Mouse (Mus musculus): Measurements from ENCODE around the gene Plcb4. TPM values are rescaled to one million over a fixed set of nuclear protein-coding genes. Genes with fewer than 3 reads are reported as not detected.
"Not testable (repeated sequence)": the region's sequence is repeated elsewhere in the genome, so short reads cannot be mapped to it uniquely, and the experiment has no call there.

Plcb4 gene
- polyA plus RNA-seq, 1 experiment from 2014 or later: 24.1 TPM

DNA sequence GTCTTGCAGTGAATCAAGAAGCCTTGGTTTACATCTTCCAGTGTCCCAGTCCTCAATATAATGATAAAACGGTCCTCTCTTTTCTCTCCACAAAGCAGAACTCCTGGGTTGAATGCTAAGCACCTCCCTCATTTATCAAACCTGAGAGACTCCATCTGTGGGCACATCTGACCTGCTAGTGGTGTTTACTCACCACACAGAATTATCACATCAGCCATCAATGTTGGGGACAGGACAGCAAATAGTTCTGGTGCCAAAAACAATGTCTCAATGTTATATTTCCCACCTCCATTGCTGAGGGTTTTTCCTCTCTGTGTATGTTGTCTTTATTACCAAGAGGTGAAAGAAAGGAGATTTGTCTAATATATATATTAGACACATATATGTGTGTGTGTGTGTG, 321.6 kb downstream of the Plcb4 start:
- Histone ChIP-seq H3K9ac (ENCODE audit: low read length) (no peak overlapping the region), H3K4me3 (ENCODE audit: low read depth, low read length) (no peak overlapping the region), H3K27me3 (ENCODE audit: control insufficient read depth, insufficient read depth, low read length) (no peaks in the 10 kb centered on the region), H3K9me3 (ENCODE audit: control insufficient read depth, low read length) (no peaks in the 10 kb centered on the region), H3K27ac (ENCODE audit: low read depth, low read length) (no peak overlapping the region), H3K36me3 (ENCODE audit: control insufficient read depth, insufficient read depth, low read length) (no peaks in the 10 kb centered on the region), H3K4me2 (ENCODE audit: low read depth, low read length, severe bottlenecking) (no peak overlapping the region), H3K4me1 (replicated peaks; ENCODE audit: control insufficient read depth, insufficient read depth, low read length) (no peaks in the 10 kb centered on the region)
- DNase-seq (ENCODE audit: low spot score) (no peak), ATAC-seq (replicated peaks; ENCODE audit: low FRiP score) (no peak)
- 79% methylated on average over 1 of the region's 1 CpGs for WGBS

DNA sequence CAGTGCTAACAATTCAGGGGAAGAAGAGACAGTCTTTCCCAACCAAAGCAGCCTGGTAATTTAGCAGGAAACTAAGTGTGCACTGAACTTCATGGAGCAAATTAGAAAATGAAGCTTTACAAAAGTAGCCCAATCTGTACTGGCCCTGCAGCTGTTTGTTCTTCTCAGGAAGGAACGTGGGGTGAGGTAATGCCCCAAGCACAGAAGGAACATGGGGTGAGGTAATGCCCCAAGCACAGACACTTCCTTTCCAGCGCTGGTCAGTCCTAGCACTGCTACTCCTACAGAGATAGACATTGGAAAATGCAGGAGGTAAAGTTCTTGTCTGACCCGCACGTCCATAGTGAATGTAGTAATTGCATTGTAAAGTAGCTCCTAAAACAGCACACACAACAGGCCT, 325.2 kb downstream of the Plcb4 start:
- H3K9me3 ChIP-seq (ENCODE audit: control insufficient read depth, low read length): no peaks in the 10 kb centered on the region
- H3K9ac ChIP-seq (ENCODE audit: low read length): no peak overlapping the region
- H3K4me1 ChIP-seq (replicated peaks; ENCODE audit: control insufficient read depth, insufficient read depth, low read length): no peaks in the 10 kb centered on the region
- 91% methylated on average over 4 of the region's 4 CpGs for WGBS
- no peak overlapping the region for H3K27ac ChIP-seq (ENCODE audit: low read depth, low read length)
- no peak overlapping the region for H3K4me2 ChIP-seq (ENCODE audit: low read depth, low read length, severe bottlenecking)
- no peak for DNase-seq (ENCODE audit: low spot score)
- ATAC-seq (replicated peaks; ENCODE audit: low FRiP score): no peak
- no peaks in the 10 kb centered on the region for H3K27me3 ChIP-seq (ENCODE audit: control insufficient read depth, insufficient read depth, low read length)
- H3K4me3 ChIP-seq (ENCODE audit: low read depth, low read length): no peak overlapping the region
- H3K36me3 ChIP-seq (ENCODE audit: control insufficient read depth, insufficient read depth, low read length): no peaks in the 10 kb centered on the region

DNA sequence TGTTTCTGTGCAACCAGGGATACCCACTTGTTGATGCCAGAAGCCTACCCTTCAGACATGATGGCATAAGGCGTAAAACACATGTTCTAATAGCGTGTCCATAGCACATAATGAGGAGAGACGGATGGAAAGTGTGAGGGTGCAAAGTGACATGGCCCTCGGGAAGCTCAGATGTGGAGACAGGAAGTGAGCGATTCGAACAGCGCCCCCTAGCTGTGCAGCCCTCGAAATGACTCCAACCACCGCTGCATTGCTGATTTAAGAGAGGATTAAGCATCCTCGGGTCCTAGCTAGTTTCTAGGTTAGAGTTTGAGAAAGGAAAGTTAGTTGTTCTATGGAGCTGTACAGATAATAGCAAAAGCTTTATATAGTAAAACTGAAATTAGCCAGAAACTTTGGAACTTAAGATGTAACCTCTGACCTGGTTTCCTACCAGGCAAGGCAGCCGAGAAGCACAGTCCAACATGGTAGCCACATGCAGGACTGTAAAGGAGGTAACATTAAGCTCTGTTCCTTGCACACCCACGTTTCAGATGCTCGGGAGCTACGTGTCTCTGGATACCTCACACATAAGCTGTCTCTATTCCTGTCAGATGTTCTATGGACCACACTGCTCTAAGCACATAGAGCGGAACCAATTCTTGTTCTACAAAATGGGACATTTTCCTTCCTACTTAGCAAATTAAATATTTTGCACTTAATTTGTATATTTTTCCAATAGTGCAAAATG, 326.9 kb downstream of the Plcb4 start:
- 88% methylated on average over 15 of the region's 15 CpGs for WGBS
- Histone ChIP-seq H3K4me1 (replicated peaks; ENCODE audit: control insufficient read depth, insufficient read depth, low read length) (no peaks in the 10 kb centered on the region), H3K27me3 (ENCODE audit: control insufficient read depth, insufficient read depth, low read length) (no peaks in the 10 kb centered on the region), H3K4me2 (ENCODE audit: low read depth, low read length, severe bottlenecking) (no peak overlapping the region), H3K36me3 (ENCODE audit: control insufficient read depth, insufficient read depth, low read length) (no peaks in the 10 kb centered on the region), H3K4me3 (ENCODE audit: low read depth, low read length) (no peak overlapping the region), H3K9me3 (ENCODE audit: control insufficient read depth, low read length) (no peaks in the 10 kb centered on the region), H3K27ac (ENCODE audit: low read depth, low read length) (no peak overlapping the region), H3K9ac (ENCODE audit: low read length) (no peak overlapping the region)
- ATAC-seq (replicated peaks; ENCODE audit: low FRiP score) (no peak), DNase-seq (ENCODE audit: low spot score) (peak; percentile 58)

DNA sequence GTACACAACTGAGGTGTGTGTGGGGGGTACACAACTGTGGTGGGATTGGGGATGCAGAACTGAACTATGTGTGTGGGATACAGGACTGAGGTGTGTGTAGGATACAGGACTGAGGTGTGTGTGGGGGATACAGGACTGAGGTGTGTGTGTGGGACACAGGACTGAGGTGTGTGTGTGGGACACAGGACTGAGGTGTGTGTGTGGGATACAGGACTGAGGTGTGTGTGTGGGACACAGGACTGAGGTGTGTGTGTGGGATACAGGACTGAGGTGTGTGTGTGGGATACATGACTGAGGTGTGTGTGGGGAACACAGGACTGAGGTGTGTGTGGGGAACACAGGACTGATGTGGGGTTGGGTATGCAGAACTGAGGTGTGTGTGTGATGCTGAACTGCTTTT, 329.7 kb downstream of the Plcb4 start:
- DNase-seq (ENCODE audit: low spot score); H3K4me3 ChIP-seq (ENCODE audit: low read depth, low read length); H3K9me3 ChIP-seq (ENCODE audit: control insufficient read depth, low read length); H3K27ac ChIP-seq (ENCODE audit: low read depth, low read length); ATAC-seq (replicated peaks; ENCODE audit: low FRiP score); H3K4me1 ChIP-seq (replicated peaks; ENCODE audit: control insufficient read depth, insufficient read depth, low read length); H3K27me3 ChIP-seq (ENCODE audit: control insufficient read depth, insufficient read depth, low read length); H3K36me3 ChIP-seq (ENCODE audit: control insufficient read depth, insufficient read depth, low read length); H3K9ac ChIP-seq (ENCODE audit: low read length); H3K4me2 ChIP-seq (ENCODE audit: low read depth, low read length, severe bottlenecking): not testable (repeated sequence)

DNA sequence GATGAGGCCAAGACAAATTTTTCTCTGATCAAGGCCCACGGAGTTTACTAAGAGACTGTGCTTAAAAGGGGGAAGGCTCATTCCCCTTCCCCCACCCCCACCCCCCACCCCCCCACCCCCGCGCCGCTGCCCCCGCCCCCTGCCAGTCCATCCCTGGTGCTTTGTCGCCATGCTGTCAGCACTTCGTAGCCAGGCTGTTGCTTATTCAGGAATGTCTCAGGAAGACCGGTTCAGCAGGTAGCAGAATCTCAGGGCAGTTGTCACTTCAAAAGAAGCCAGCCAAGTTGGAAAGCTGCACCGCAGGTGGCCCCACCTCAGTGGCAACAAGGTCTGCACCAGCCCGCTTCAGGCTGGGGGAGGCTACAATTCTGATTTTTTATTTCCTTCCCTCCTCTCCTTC, 331.9 kb downstream of the Plcb4 start:
- ATAC-seq (replicated peaks; ENCODE audit: low FRiP score); H3K27me3 ChIP-seq (ENCODE audit: control insufficient read depth, insufficient read depth, low read length); H3K9me3 ChIP-seq (ENCODE audit: control insufficient read depth, low read length); H3K4me1 ChIP-seq (replicated peaks; ENCODE audit: control insufficient read depth, insufficient read depth, low read length); DNase-seq (ENCODE audit: low spot score); H3K27ac ChIP-seq (ENCODE audit: low read depth, low read length); H3K9ac ChIP-seq (ENCODE audit: low read length); H3K4me2 ChIP-seq (ENCODE audit: low read depth, low read length, severe bottlenecking); H3K4me3 ChIP-seq (ENCODE audit: low read depth, low read length); H3K36me3 ChIP-seq (ENCODE audit: control insufficient read depth, insufficient read depth, low read length): not testable (repeated sequence)
- WGBS: 81% methylated on average over 10 of the region's 10 CpGs

DNA sequence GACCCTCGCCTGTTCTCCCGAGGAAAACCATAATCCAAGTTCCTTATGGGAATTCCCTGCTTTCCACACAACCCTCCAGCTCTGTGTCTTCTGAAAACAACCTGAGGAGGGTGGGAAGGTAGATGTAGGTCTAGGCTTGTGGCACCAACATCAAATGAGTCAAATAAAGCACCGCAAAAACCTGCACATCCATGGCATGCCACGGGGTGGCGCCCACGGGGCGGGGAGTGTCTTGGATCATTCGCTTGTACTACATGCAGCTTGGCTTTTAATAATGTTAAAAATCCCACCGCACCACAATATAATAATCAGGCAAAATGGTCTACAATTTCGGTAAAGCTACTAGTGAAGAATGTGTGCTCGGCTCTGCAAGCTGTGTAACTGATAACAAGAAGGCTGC, 334.5 kb downstream of the Plcb4 start:
- H3K4me1 ChIP-seq (replicated peaks; ENCODE audit: control insufficient read depth, insufficient read depth, low read length): no peaks in the 10 kb centered on the region
- H3K4me3 ChIP-seq (ENCODE audit: low read depth, low read length): no peak overlapping the region
- H3K9me3 ChIP-seq (ENCODE audit: control insufficient read depth, low read length): no peaks in the 10 kb centered on the region
- H3K27me3 ChIP-seq (ENCODE audit: control insufficient read depth, insufficient read depth, low read length): no peaks in the 10 kb centered on the region
- no peak overlapping the region for H3K27ac ChIP-seq (ENCODE audit: low read depth, low read length)
- H3K4me2 ChIP-seq (ENCODE audit: low read depth, low read length, severe bottlenecking): no peak overlapping the region
- ATAC-seq (replicated peaks; ENCODE audit: low FRiP score) (no peak), DNase-seq (ENCODE audit: low spot score) (no peak)
- H3K9ac ChIP-seq (ENCODE audit: low read length): no peak overlapping the region
- 81% methylated on average over 11 of the region's 11 CpGs for WGBS
- H3K36me3 ChIP-seq (ENCODE audit: control insufficient read depth, insufficient read depth, low read length): no peaks in the 10 kb centered on the region

DNA sequence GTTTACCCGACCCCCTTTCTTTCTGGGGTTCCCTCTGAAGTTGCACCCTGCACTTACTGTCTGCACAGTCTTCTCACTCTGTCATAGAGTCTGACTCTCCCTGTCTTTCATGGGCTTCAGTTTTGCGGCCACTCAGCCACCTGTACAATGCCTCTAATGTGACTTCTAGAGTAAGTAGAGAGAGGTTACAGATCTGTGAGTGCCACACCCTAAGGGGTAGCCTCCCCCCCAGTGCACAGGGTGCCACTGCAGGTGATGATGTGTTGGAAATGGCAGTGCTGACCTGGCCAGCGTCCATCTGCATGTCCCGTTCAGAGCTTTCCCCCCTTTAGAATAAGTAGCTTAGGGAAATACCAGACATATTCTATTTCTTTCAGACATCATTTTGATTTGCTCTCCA, 336.4 kb downstream of the Plcb4 start:
- ATAC-seq (replicated peaks; ENCODE audit: low FRiP score) (0 out of 2 replicates have a peak, but pooled peaks have one; percentile 26), DNase-seq (ENCODE audit: low spot score) (no peak)
- H3K27ac ChIP-seq (ENCODE audit: low read depth, low read length): no peak overlapping the region
- H3K9ac ChIP-seq (ENCODE audit: low read length): no peak overlapping the region
- no peak overlapping the region for H3K4me3 ChIP-seq (ENCODE audit: low read depth, low read length)
- H3K9me3 ChIP-seq (ENCODE audit: control insufficient read depth, low read length): no peaks in the 10 kb centered on the region
- WGBS: 85% methylated on average over 4 of the region's 4 CpGs
- no peaks in the 10 kb centered on the region for H3K36me3 ChIP-seq (ENCODE audit: control insufficient read depth, insufficient read depth, low read length)
- H3K4me1 ChIP-seq (replicated peaks; ENCODE audit: control insufficient read depth, insufficient read depth, low read length): no peaks in the 10 kb centered on the region
- H3K4me2 ChIP-seq (ENCODE audit: low read depth, low read length, severe bottlenecking): no peak overlapping the region
- no peaks in the 10 kb centered on the region for H3K27me3 ChIP-seq (ENCODE audit: control insufficient read depth, insufficient read depth, low read length)

DNA sequence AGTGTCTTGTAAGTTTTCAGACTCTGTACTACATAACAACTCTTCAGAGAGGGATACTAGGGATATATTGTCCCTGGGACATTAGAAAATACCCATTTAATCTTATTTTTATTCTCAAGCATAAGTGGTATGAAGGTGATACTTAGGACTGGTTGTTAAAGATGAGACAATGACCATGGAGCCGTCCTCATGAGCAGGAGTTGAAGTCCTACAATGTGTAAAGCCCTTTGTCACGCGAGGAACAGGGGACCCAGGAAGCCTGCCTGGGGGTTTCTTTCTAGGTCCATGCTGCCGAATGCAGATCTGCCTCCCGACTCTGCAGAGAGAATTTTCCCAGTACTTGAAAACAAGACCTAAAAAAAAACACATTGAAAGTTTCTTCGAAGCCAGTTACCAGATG, 338.1 kb downstream of the Plcb4 start:
- Histone ChIP-seq H3K9me3 (ENCODE audit: control insufficient read depth, low read length) (no peaks in the 10 kb centered on the region), H3K4me3 (ENCODE audit: low read depth, low read length) (no peak overlapping the region), H3K27me3 (ENCODE audit: control insufficient read depth, insufficient read depth, low read length) (no peaks in the 10 kb centered on the region), H3K4me2 (ENCODE audit: low read depth, low read length, severe bottlenecking) (no peak overlapping the region), H3K36me3 (ENCODE audit: control insufficient read depth, insufficient read depth, low read length) (no peaks in the 10 kb centered on the region), H3K9ac (ENCODE audit: low read length) (no peak overlapping the region), H3K4me1 (replicated peaks; ENCODE audit: control insufficient read depth, insufficient read depth, low read length) (no peaks in the 10 kb centered on the region), H3K27ac (ENCODE audit: low read depth, low read length) (no peak overlapping the region)
- no peak for DNase-seq (ENCODE audit: low spot score)
- ATAC-seq (replicated peaks; ENCODE audit: low FRiP score): no peak
- 84% methylated on average over 6 of the region's 6 CpGs for WGBS

DNA sequence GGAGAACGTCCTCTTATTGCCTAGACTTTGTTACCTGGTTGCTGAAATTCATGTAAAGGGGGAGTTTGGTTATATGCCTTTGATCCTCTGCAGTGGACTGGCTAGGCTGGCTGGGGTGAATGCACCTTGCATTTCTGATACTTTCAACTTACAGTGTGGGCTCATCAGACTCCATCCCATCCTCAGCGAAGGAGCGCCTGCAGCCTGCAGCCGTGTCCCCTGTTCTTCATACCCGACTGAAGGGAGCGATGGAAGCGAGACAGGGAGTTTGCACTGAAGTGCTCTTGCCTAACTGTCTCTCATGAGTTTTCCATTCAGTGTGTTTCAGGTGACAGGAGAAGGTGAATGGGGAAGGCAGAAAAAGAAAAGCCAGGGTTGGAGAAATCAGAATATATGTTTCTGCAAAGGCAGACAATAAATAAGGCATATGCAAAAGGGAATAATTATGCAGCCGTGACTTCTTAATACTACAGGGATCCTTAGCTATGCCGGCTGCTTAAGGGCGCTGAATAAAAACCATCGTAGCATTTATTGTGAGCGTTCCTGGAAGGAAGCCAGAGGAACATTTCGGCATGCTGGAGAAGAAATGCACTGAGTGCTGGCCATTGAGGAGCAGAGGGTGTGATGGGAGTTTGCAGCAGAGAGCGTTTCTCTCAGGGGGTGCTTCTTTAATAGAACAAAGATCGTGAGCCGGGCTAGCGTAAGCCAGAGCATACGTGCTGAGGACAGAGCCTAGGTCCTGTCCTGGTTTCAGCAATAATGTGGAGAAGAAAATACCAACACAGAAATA, 338.7 kb downstream of the Plcb4 start:
- H3K9ac ChIP-seq (ENCODE audit: low read length): no peak overlapping the region
- no peak for ATAC-seq (replicated peaks; ENCODE audit: low FRiP score)

More for the DNA sequence above, 338.7 kb downstream of the Plcb4 start:
- Histone ChIP-seq H3K4me1 (replicated peaks; ENCODE audit: control insufficient read depth, insufficient read depth, low read length) (no peaks in the 10 kb centered on the region), H3K4me3 (ENCODE audit: low read depth, low read length) (no peak overlapping the region), H3K4me2 (ENCODE audit: low read depth, low read length, severe bottlenecking) (no peak overlapping the region), H3K27ac (ENCODE audit: low read depth, low read length) (no peak overlapping the region), H3K36me3 (ENCODE audit: control insufficient read depth, insufficient read depth, low read length) (no peaks in the 10 kb centered on the region), H3K27me3 (ENCODE audit: control insufficient read depth, insufficient read depth, low read length) (no peaks in the 10 kb centered on the region), H3K9me3 (ENCODE audit: control insufficient read depth, low read length) (no peaks in the 10 kb centered on the region)
- WGBS: 88% methylated on average over 18 of the region's 18 CpGs
- DNase-seq (ENCODE audit: low spot score): no peak

All from forebrain, embryonic 11.5 days (tissue).